Mouse (Mus musculus) thymus, postnatal 10 days (tissue): Measurements from ENCODE around the gene Zfp85.
"Not testable (repeated sequence)": the region's sequence is repeated elsewhere in the genome, so short reads cannot be mapped to it uniquely, and the experiment has no call there.

ENCODE experiments used
- DNase-seq, 2 experiments: peaks; one replicate each; pipeline ENCODE4 v3.0.0; 2021; ENCODE audit warnings: low spot score in 2 of 2

The Zfp85 gene

DNA sequence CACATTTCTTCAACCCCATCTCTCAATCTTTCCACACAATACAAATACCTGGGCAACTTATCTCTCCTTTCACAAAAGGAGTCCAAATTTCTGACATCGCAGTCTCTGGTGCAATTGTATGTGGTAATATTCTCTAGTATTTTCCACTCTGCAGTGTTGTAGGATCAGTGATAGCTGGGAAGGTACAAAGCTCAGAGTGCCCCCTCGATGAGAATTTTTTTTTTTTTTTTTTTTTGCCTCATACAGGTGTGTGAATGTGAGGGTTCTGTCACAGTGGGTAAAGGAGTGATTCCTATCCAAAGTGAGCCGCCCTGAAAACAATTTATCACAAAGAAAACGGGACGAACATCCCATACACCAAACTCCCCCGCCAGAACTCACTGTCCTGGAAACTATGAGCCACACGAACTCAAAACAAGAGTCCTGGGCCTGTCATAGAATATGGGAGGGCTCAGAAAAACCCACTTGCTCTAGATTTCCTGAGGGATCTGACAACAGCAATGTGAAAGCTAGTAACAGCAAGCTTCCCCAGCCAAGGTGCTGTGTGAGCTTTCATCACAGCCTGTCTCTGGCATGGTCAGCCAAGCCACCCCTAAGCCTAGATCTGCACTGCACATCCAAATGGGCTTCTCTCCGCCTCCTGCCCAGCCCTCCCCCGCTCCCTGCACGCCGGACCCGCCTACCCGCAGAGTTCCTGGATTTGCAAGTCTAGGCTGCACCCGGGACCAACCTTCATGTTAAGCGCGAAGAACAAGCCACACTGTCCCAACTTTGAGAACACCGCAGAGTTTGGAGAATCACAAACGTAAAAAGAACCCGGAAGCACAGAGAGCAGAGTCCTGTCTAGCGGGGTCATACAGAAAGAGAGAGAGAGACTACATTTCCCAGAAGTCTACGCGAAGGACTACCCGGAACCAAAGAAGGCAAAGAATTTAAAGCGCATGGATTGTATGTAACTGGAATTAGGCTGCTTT is at the start of gene Zfp85:
TSS of gene Zfp85 (minus strand) at position 896 of the 974 bp plus-strand sequence.
- peak; percentile 36 to 46 for DNase-seq

- DNase-seq: not testable (repeated sequence)
Measured at GRCm38 (mm10) chr13:67799151-67799550, 44.1 kb upstream of the Zfp85 start.

DNA sequence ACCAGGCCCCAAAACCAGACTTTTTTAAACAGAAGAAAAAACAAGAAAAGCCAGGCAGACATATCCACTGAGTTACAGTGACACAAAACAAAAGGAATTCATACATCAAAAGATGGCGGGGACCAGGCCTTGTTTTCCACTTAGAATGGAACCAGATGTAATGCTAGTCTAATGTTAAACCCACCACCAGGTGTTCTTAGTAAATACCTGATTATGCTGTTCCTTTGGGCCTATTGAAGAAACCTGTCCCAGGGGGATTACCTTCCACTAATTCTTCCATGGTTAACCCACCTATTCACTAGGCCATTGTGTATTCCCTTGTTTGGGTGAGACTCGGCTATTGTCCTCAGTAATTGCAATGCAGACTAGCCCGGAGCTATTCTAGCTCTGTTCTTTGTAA is 43.6 kb upstream of the Zfp85 start:
- DNase-seq: no peak

- no peak for DNase-seq
Measured at GRCm38 (mm10) chr13:67791921-67792455, 37.0 kb upstream of the Zfp85 start.

DNA sequence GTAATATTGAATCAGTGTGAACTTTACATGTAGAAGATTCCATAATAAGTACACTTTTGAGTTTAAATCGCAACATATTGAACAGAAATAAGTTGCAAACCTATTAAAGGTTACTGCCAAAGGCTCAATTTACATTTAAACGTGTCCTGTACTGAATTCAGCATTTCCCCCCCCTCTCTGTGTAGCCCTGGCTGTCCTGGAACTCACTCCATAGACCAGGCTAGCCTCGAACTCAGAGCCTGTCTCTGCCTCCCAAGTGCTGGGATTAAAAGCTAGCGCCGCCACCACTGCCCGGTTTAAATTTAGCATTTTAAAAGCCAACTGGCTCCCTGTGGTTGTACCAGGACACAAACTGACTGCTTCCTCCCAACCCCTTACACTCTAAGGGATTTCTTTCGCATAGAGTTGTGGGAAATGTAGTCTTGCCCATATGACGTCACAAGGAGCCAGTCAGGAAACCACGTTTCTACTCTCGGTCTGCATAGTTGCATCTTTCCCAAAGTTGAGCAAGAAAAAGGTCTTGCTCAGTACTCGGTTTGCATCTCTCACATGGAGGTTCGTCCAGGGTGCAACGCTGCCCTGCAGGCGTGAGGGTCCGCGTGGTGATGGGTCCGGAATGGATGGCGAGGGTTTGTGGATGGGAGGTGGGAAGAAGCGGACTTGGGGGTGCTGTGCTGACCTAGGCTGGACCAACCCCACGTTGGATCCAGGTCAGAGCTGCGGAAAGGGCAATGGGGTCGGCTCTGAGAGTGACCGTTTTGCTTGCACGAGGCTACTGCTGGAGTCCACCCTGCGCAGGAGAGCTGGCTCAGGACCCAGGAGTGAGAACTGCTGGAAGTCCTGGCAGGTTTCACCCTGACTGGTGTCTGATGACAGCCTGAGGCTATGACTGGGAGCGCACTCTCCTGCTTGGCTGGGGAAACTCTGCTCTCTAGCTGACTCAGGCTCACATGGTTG is 24.5 kb upstream of the Zfp85 start, which contains the start of gene Zfp493:
TSS of gene Zfp493 (plus strand) at position 429 of the 957 bp plus-strand sequence.
- peak; percentile 52 to 64 for DNase-seq

DNA sequence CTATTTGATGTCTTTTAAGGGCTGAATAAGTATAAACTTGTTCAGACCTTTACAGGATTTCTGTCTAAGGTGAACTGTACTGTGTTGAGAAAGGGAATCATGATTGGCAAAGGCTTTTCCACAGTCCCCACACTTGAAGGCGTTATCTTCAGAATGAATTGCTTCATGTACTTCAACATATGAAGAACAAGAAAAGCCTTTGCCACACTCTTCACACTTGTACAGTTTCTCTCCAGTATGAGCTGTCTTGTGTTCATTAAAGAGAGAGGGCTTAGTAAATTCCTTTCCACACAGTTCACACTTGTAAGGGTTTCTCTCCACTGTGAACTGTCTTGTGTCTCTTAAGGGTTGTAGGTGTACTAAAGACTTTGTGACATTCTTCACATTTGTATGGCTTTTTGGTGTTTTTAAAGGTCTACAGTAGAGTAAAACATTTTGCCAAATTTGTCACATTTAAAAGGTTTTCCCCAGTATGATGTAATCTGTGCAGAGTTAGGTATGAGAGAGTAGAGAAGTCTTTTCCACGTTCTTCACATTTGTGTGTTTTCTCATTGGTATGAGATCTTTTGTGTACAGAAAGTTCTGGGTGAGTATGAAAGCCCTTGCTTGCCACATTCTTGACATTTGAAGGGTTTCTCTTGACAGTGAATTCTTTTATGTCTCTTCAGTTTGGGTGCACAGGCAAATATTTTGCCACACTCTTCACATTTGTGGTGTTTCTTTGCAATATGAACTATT is 8.2 kb upstream of the Zfp85 start:
- no peak for DNase-seq

DNA sequence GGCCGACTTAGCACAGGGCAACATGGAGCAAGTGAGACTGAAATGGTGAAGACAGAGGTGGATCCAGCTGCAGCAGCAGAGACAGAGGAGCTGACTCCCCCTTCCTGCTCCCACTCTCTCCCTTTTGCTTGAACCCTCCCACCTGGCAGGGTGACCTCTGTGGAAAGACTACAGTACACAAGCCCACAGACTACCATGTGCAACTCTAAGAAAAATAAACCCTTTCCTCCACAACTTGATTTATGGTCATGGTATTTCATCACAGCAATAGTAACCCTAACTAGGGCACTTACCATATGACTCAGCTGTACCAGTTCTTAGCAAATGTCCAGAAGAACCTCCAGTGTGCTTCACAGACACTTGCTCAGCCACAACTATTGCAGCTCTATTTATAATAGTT is 4.9 kb upstream of the Zfp85 start:
- DNase-seq: no peak

DNA sequence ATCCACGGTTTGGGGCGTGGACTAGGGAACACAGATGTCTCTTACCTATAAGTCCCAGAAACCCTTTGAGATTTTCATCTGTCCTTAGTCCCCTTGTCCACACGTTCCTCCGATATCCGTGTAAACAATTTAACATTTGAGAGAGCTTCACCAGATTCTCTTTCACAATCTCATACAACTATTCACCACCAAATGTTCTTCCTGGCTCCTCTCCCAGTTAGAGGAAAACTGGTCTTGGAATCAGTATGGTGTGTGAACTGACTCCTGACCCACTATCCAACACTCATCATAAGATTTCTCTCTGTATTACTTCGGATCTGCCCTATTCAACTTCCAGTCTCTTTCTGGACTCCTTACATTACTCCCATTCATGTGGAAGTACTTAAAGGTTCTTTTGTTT is 733 bp upstream of the Zfp85 start:
- DNase-seq: no peak

- DNase-seq: no peak
Measured at GRCm38 (mm10) chr13:67743896-67744295, 11.1 kb downstream of the Zfp85 start.

DNA sequence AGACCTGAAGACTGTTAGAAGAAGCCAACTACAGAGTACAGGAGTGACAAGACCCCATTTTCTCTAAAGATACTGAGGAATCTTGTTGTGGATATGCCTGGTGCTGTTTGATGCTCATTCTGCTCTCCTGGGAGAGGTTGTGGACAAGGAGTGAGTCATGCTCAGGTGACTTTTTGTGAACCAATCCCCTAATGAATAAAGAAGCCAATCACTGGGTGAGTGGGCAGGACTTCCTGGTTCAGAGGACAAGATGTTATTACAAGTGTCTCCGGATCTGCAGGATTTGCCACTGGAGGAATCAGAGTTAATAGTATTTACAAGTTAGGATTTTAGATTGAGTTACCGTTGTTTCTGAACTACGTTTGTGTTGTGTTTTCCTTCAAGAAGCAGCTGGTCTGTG is 12.1 kb downstream of the Zfp85 start:
- no peak for DNase-seq

- DNase-seq: not testable (repeated sequence)
Measured at GRCm38 (mm10) chr13:67734391-67734790, 20.6 kb downstream of the Zfp85 start.

GRCm38 (mm10) chr13:67729441-67729840 is 25.6 kb downstream of the Zfp85 start:
- DNase-seq: peak in 1 of 2 experiments; percentile 9

- peak; percentile 12 to 13 for DNase-seq
Measured at GRCm38 (mm10) chr13:67728641-67729318, 26.2 kb downstream of the Zfp85 start, which contains the start of gene Zfp65. TSS of gene Zfp65 (minus strand) at chr13:67729173.

GRCm38 (mm10) chr13:67728106-67728505 is 26.9 kb downstream of the Zfp85 start:
- DNase-seq: no peak

GRCm38 (mm10) chr13:67725331-67725730 is 29.7 kb downstream of the Zfp85 start:
- not testable (repeated sequence) for DNase-seq

DNA sequence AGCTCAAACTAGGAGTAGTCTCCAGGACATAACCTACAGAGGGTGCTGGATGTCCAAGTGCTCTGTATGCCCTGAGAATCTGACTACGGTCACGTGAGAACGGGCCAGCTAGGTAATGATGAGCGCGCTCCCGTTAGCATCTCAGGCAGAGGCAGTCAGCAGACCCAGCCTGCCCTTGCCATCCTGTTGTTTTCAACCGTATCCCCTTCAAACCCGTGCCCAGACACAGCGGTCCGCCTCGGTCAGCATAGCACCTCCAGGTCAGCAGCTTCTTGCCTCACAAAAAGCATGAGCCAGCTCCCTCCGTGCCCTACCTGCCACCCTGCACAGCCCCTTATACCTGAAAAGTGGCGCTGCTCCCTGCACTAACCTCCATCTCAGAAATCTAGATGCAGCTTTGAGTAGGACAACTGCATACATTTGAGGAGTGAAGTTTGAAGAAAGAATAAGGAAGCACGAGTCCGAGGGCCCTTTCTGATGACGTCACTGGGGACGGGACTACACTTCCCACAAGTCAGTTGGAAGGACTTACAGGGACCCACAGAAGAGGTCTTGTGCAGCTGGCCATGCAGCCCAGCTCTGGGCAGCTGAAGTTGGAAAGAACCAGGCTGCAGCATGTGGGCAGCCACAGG is 31.1 kb downstream of the Zfp85 start:
- peak; percentile 81 to 84 for DNase-seq
